Comparison of ENCODE assay signal across 10 mouse cellular contexts in genomic region chr12:84755008-84755695, GRCm38 (mm10). TPM values are rescaled to one million over a fixed set of nuclear protein-coding genes. Genes with fewer than 3 reads are reported as not detected.
DNase-seq lines count a peak whose midpoint lies in the region; ATAC-seq and TF ChIP-seq lines count a peak whose summit lies in the region.
"Had no signal": no experiment of that assay in that cellular context is flagged by ENCODE, and none has a peak within 500 bp of the region (broad histone marks: within the 10 kb centered on the region; RNA-seq: fewer than 3 reads in every experiment).

No protein-coding gene starts in this region.

- peak; percentile 28; the same call in 1 of the 2 replicates for ATAC-seq in G1E (ENCODE audit: extremely low read depth, insufficient number of reproducible peaks, low FRiP score, poor library complexity, severe bottlenecking)
- 0 out of 2 replicates have a peak, but pooled peaks have one; percentile 28 for ATAC-seq in frontal cortex, adult (ENCODE audit: low TSS enrichment)
- peak; percentile 61; the same call in 1 of the 2 replicates for ATAC-seq in midbrain, embryonic 11.5 days (ENCODE audit: low FRiP score)

- H3K4me1 ChIP-seq in G1E (ENCODE audit: insufficient read depth, low read depth, low read length), result no peaks in the 10 kb centered on the region
- peaks cover 18% of the 10 kb centered on the region for H3K4me1 ChIP-seq in cerebellum, adult 2 months (ENCODE audit: control insufficient read depth, insufficient read depth, low read length)
- H3K4me1 ChIP-seq in midbrain, embryonic 11.5 days (ENCODE audit: control insufficient read depth, insufficient read depth, low read length), result peaks cover 21% of the 10 kb centered on the region
- H3K4me1 ChIP-seq: lung, embryonic 15.5 days had no signal

- no peak for TF ChIP-seq POLR2A in cerebellum, adult 2 months (IDR thresholded peaks at IDR 0.05; ENCODE audit: borderline replicate concordance, insufficient read depth, low read length)

- H3K4me2 ChIP-seq in midbrain, embryonic 11.5 days, result no peak overlapping the region
- H3K4me2 ChIP-seq: embryonic facial prominence, embryonic 12.5 days; lung, embryonic 15.5 days had no signal

- peaks cover 56% of the 10 kb centered on the region for H3K36me3 ChIP-seq in G1E (replicated peaks)
- 0 out of 2 replicates have a peak, but pooled peaks cover 4% of the 10 kb centered on the region for H3K36me3 ChIP-seq in midbrain, embryonic 11.5 days (ENCODE audit: control insufficient read depth, insufficient read depth, low read length)

- no peak overlapping the region for H3K4me3 ChIP-seq in G1E (ENCODE audit: low read depth, low read length)
- H3K4me3 ChIP-seq in cerebellum, adult 2 months (replicated peaks; ENCODE audit: insufficient read depth, low read depth, low read length), result no peak overlapping the region
- H3K4me3 ChIP-seq in midbrain, embryonic 11.5 days (ENCODE audit: low read depth, low read length), result no peak overlapping the region
- H3K4me3 ChIP-seq: embryonic facial prominence, embryonic 12.5 days; lung, embryonic 15.5 days had no signal

- no peaks in the 10 kb centered on the region for H3K9me3 ChIP-seq in G1E (replicated peaks)
- H3K9me3 ChIP-seq in midbrain, embryonic 11.5 days (ENCODE audit: control insufficient read depth, low read length), result no peaks in the 10 kb centered on the region
- H3K9me3 ChIP-seq: embryonic facial prominence, embryonic 12.5 days; lung, embryonic 15.5 days had no signal

- no peak overlapping the region for H3K9ac ChIP-seq in midbrain, embryonic 11.5 days (ENCODE audit: low read length)
- H3K9ac ChIP-seq: embryonic facial prominence, embryonic 12.5 days; lung, embryonic 15.5 days had no signal

- no peak overlapping the region for H3K27ac ChIP-seq in cerebellum, adult 2 months (ENCODE audit: insufficient read depth, low read length)
- no peak overlapping the region for H3K27ac ChIP-seq in midbrain, embryonic 11.5 days (ENCODE audit: low read depth, low read length)
- H3K27ac ChIP-seq: embryonic facial prominence, embryonic 12.5 days; lung, embryonic 15.5 days had no signal

- peaks cover 19% of the 10 kb centered on the region for H3K27me3 ChIP-seq in G1E (ENCODE audit: insufficient read depth, low read length)
- no peaks in the 10 kb centered on the region for H3K27me3 ChIP-seq in cerebellum, adult 2 months (ENCODE audit: control insufficient read depth, insufficient read depth, low read length)
- no peaks in the 10 kb centered on the region for H3K27me3 ChIP-seq in midbrain, embryonic 11.5 days (ENCODE audit: control insufficient read depth, insufficient read depth, low read length)
- H3K27me3 ChIP-seq: embryonic facial prominence, embryonic 12.5 days; lung, embryonic 15.5 days had no signal

- peak; percentile 47 for TF ChIP-seq CTCF in G1E (IDR thresholded peaks at IDR 0.05; ENCODE audit: low read depth, low read length)
- peak; percentile 72 for TF ChIP-seq CTCF in cerebellum, adult 2 months (IDR thresholded peaks at IDR 0.05; ENCODE audit: borderline replicate concordance, insufficient read depth, low read depth, low read length)

- DNase-seq in kidney, adult 8-10 months, result peak; percentile 26 to 39
- DNase-seq in kidney, adult 11 months, result no peak
- DNase-seq in G1E (ENCODE audit: low spot score), result peak; percentile 65
- peak; percentile 49 to 73 for DNase-seq in cerebellum, adult 2 months
- peak; percentile 69 to 76 for DNase-seq in kidney, postnatal 4 days
- peak; percentile 97 for DNase-seq in midbrain, embryonic 11.5 days (ENCODE audit: low spot score, missing footprints)
- DNase-seq in spleen, postnatal 4 days (ENCODE audit: low spot score in 2 of 2), result peak; percentile 71 to 93

- WGBS in cerebellum, adult 2 months, result 40% methylated on average over 16 of the region's 16 CpGs
- WGBS in midbrain, embryonic 11.5 days, result 43% methylated on average over 16 of the region's 16 CpGs

RNA-seq across cellular contexts. Expression of gene Npc2, which starts 17.8 kb away (rescaled TPM):
- total RNA-seq in G1E (2014; fragmentation: Nextera tagmentation), result 43.2 and 52.9 TPM in 2 replicates
- total RNA-seq in G1E (2017), result 109 and 110 TPM in 2 replicates
- polyA plus RNA-seq in G1E (2012), result 137 and 219 TPM in 2 replicates
- polyA plus RNA-seq in cerebellum, adult 2 months (2012; rRNA removed), result 54.3 and 56.3 TPM in 2 replicates
- polyA plus RNA-seq in midbrain, embryonic 11.5 days (2014; fragmentation: Nextera tagmentation; extraction: Ambion mirVana), result 97.2 and 102 TPM in 2 replicates

RNA-seq across cellular contexts. Expression of gene Isca2, which starts 17.9 kb away (rescaled TPM):
- total RNA-seq in G1E (2014; fragmentation: Nextera tagmentation), result 198 and 207 TPM in 2 replicates
- total RNA-seq in G1E (2017), result 80.7 and 93.5 TPM in 2 replicates
- polyA plus RNA-seq in G1E (2012), result 52.3 and 55.1 TPM in 2 replicates
- polyA plus RNA-seq in cerebellum, adult 2 months (2012; rRNA removed), result 110 and 111 TPM in 2 replicates
- polyA plus RNA-seq in midbrain, embryonic 11.5 days (2014; fragmentation: Nextera tagmentation; extraction: Ambion mirVana), result 162 and 171 TPM in 2 replicates

RNA-seq across cellular contexts. Expression of gene Syndig1l, which starts 56.5 kb away (rescaled TPM):
- total RNA-seq in G1E (2014; fragmentation: Nextera tagmentation) (not detected in 2 replicates), G1E (2017) (0.05 TPM in 1 of 2 replicates, not detected in the other)
- polyA plus RNA-seq in G1E (2012), result not detected in 2 replicates
- polyA plus RNA-seq in cerebellum, adult 2 months (2012; rRNA removed), result 24.9 and 28.0 TPM in 2 replicates
- 0.22 and 0.37 TPM in 2 replicates for polyA plus RNA-seq in midbrain, embryonic 11.5 days (2014; fragmentation: Nextera tagmentation; extraction: Ambion mirVana)
- polyA plus RNA-seq: lung, embryonic 15.5 days had no signal

Comparison
In these comparisons a context has a peak if more than half of its experiments do, and no peak if none do; other contexts are left out.
1. RNA of gene Syndig1l, which starts 56.5 kb away (polyA plus RNA-seq): 24.9 to 28.0 TPM in cerebellum, adult 2 months; 0.22 to 0.37 TPM in midbrain, embryonic 11.5 days and not detected in G1E; every median in the first group is over 10 times any median in the second.
2. Peak in every context shown above with its lines, with median percentiles within 50 percentile points of each other: ATAC-seq.